Mouse (Mus musculus) c-Kit-positive CD71-positive TER-119-positive erythroid progenitor cells, embryonic 14.5 days (primary cell): ENCODE measurements around the gene Dock2.

ENCODE experiments used
- DNase-seq: peaks from one replicate; pipeline ENCODE4 v3.0.0-alpha.2; 2013; ENCODE audit warnings: low spot score

Gene Dock2

DNA sequence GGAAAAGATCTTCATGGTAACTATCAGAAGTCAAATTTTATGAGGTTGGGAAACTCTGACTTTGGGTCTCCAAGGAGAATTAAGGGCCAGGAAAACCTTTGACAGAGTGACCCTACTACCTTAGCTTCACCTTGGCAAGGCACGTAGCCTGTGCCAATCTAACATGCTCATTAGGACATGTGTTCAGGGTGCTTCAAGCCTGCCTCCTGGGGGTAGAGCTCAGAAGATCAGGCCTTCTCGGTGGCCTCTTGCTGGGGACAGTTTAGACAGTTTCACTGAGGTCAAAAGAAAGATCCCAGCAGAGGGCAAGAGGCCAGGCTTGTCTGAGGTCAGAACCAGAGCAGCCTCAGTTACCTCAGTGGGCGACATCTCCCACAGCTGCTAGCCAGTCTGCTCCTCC lies 590.0 kb downstream of the Dock2 start:
- DNase-seq, result no peak

DNA sequence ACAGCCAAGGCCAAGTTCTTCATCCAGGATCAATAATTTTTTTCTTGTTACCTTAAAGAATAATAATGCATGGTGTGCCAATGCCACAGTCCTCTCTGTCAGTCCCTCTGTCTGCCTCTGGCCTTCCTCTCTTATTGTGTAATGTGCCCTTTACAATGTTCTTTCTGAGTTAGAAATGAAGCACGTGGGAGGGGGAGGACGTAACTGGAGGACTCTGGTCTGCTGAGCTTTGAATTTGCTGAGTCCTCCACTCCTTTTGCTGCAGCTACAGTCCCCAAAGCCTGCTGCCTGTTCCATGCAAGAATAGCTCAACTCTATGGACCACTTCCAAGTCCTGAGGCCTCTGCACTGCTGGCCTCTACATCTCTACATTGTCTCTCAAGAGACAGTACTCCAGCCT lies 599.4 kb downstream of the Dock2 start:
- no peak for DNase-seq

- DNase-seq, result no peak
Observed at GRCm38 (mm10) chr11:34181214-34182117, 602.2 kb downstream of the Dock2 start.

GRCm38 (mm10) chr11:34178752-34179151 lies 604.9 kb downstream of the Dock2 start:
- DNase-seq, result no peak
